Mouse (Mus musculus) lung, postnatal 0 days (tissue): ENCODE measurements around the gene Ywhag.

Source experiments
- CTCF ChIP-seq: IDR thresholded peaks from 2 replicates; pipeline ENCODE4 v1.5.1; 2016; ENCODE audit warnings: antibody characterized with exemption, mild to moderate bottlenecking
- EP300 ChIP-seq: IDR thresholded peaks from 2 replicates; pipeline ENCODE4 v1.6.1; 2016; ENCODE audit warnings: antibody characterized with exemption, mild to moderate bottlenecking, control low read depth

- TF ChIP-seq CTCF = no peak
- TF ChIP-seq EP300 = no peak
Observed at GRCm38 (mm10) chr5:135869661-135870423, 64.6 kb downstream of the Ywhag start.
